28 mouse cellular contexts compared by ENCODE assay signal in the genomic region with DNA sequence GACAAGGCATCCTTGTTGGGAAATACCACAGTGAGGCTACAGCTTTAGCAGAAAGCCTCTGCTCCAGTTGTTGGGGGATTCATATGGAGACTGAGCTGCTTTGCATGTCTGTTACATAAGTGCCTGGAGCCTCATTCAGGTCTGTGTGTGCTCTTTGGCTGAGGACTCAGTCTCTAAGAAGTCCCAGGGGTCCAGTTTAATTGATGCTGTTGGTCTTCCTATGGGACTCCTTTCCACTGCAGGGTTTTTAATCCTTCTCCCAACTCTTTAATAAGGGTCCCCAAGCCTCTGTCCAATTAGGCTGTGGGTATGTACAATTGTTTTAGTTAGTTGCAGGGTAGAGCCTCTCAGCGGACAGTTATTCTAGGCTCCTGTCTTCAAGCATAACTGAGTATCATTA.
"Had no signal": no experiment of that assay in that cellular context is flagged by ENCODE, and none has a peak within 500 bp of the region (broad histone marks: within the 10 kb centered on the region; RNA-seq: fewer than 3 reads in every experiment).

No protein-coding gene starts in this region.

- H3K27ac ChIP-seq: embryonic facial prominence, embryonic 12.5 days; embryonic facial prominence, embryonic 13.5 days; forebrain, embryonic 10.5 days; forebrain, embryonic 12.5 days; forebrain, embryonic 13.5 days; forebrain, embryonic 15.5 days; gastrocnemius, adult 2 months; heart, adult 2 months had no signal

- DNase-seq: cerebellum, adult 18-20 months; cerebellum, adult 2 months; cerebellum, adult 8-10 months; cerebellum, adult 9-10 months; cerebellum, adult 9-11 months; cerebellum, postnatal 10 days; cerebellum, postnatal 14 days; cerebellum, postnatal 25 days; cerebellum, postnatal 36 days; embryo, embryonic 11 days; forebrain, postnatal 0 days; gastrocnemius, adult 2 months; gastrocnemius, postnatal 10 days; gastrocnemius, postnatal 14 days; gastrocnemius, postnatal 25 days; gastrocnemius, postnatal 36 days; heart, adult 11 months; heart, adult 18-20 months; heart, adult 2 months had no signal

- H3K4me3 ChIP-seq: embryonic facial prominence, embryonic 12.5 days; embryonic facial prominence, embryonic 13.5 days; erythroblast, embryonic 14.5 days; forebrain, embryonic 10.5 days; forebrain, embryonic 12.5 days; forebrain, embryonic 13.5 days; forebrain, embryonic 15.5 days; gastrocnemius, adult 2 months; heart, adult 2 months had no signal

- H3K4me1 ChIP-seq: embryonic facial prominence, embryonic 12.5 days; embryonic facial prominence, embryonic 13.5 days; forebrain, embryonic 10.5 days; forebrain, embryonic 12.5 days; forebrain, embryonic 13.5 days; forebrain, embryonic 15.5 days had no signal

- ATAC-seq: forebrain, embryonic 13.5 days; forebrain, embryonic 14.5 days; forebrain, embryonic 15.5 days; forebrain, embryonic 16.5 days; forebrain, postnatal 0 days had no signal

- H3K4me2 ChIP-seq: embryonic facial prominence, embryonic 12.5 days; embryonic facial prominence, embryonic 13.5 days; forebrain, embryonic 12.5 days; forebrain, embryonic 13.5 days; forebrain, embryonic 15.5 days had no signal

- H3K9me3 ChIP-seq: embryonic facial prominence, embryonic 12.5 days; embryonic facial prominence, embryonic 13.5 days; forebrain, embryonic 10.5 days; forebrain, embryonic 12.5 days; forebrain, embryonic 13.5 days; forebrain, embryonic 15.5 days had no signal

- H3K27me3 ChIP-seq: embryonic facial prominence, embryonic 12.5 days; embryonic facial prominence, embryonic 13.5 days; forebrain, embryonic 12.5 days; forebrain, embryonic 13.5 days; forebrain, embryonic 15.5 days had no signal

- H3K36me3 ChIP-seq: embryonic facial prominence, embryonic 12.5 days; embryonic facial prominence, embryonic 13.5 days; forebrain, embryonic 10.5 days; forebrain, embryonic 12.5 days; forebrain, embryonic 15.5 days had no signal

- H3K9ac ChIP-seq: embryonic facial prominence, embryonic 12.5 days; embryonic facial prominence, embryonic 13.5 days; forebrain, embryonic 12.5 days; forebrain, embryonic 13.5 days; forebrain, embryonic 15.5 days; forebrain, postnatal 0 days had no signal
